Mouse (Mus musculus) liver, embryonic 14.5 days (tissue): ENCODE data around the gene Acnat2.
"Not testable (repeated sequence)": the region's sequence is repeated elsewhere in the genome, so short reads cannot be mapped to it uniquely, and the experiment has no call there.

Experiments used
- CTCF ChIP-seq: IDR thresholded peaks from 2 replicates; pipeline ENCODE4 v1.5.1; 2016; ENCODE audit warnings: antibody characterized with exemption, low read depth, control low read depth
- EP300 ChIP-seq: IDR thresholded peaks from 2 replicates; pipeline ENCODE4 v1.6.1; 2016; ENCODE audit warnings: antibody characterized with exemption, low read depth

- not testable (repeated sequence) for TF ChIP-seq CTCF, EP300
Measured at GRCm38 (mm10) chr4:49436968-49437367, 29.0 kb upstream of the Acnat2 start.
